Mouse (Mus musculus) intestine, embryonic 16.5 days (tissue): ENCODE data around the gene Cxcl5. TPM values are rescaled to one million over a fixed set of nuclear protein-coding genes. Genes with fewer than 3 reads are reported as not detected.

Experiments
- ATAC-seq: fragments of 200-750 bp; cut with Nextera tagmentation; 2 replicates; pipeline ENCODE4 v1.8.0; 2017; ENCODE audit warnings: moderate TSS enrichment, moderate library complexity
- H3K27ac ChIP-seq: fragments of 300-500 bp; sonication (generic); 2 replicates; pipeline ENCODE4 v1.5.1; 2014; ENCODE audit warnings: mild to moderate bottlenecking, low read length
- H3K27me3 ChIP-seq: fragments of 300-500 bp; sonication (generic); replicated peaks from 2 replicates; pipeline ENCODE4 v1.6.1; 2014; ENCODE audit warnings: low read length, control low read depth, mixed read lengths; ENCODE audit not compliant: control insufficient read depth, insufficient read depth
- H3K36me3 ChIP-seq: fragments of 300-500 bp; sonication (generic); 2 replicates; pipeline ENCODE4 v1.6.1; 2014; ENCODE audit warnings: low read length, control low read depth; ENCODE audit not compliant: control insufficient read depth, insufficient read depth
- H3K4me1 ChIP-seq: fragments of 300-500 bp; sonication (generic); 2 replicates; pipeline ENCODE4 v1.6.1; 2014; ENCODE audit warnings: low read length, control low read depth, mixed read lengths; ENCODE audit not compliant: control insufficient read depth, insufficient read depth
- H3K4me2 ChIP-seq: fragments of 300-500 bp; sonication (generic); 2 replicates; pipeline ENCODE4 v1.6.1; 2014; ENCODE audit warnings: low read depth, low read length, control low read depth
- H3K4me3 ChIP-seq: fragments of 300-500 bp; sonication (generic); 2 replicates; pipeline ENCODE4 v1.5.1; 2014; ENCODE audit warnings: mild to moderate bottlenecking, low read length
- H3K9ac ChIP-seq: fragments of 300-500 bp; sonication (generic); 2 replicates; pipeline ENCODE4 v1.6.1; 2014; ENCODE audit warnings: low read depth, low read length
- H3K9me3 ChIP-seq: fragments of 300-500 bp; sonication (generic); 2 replicates; pipeline ENCODE4 v1.6.1; 2016; ENCODE audit warnings: low read length, control low read depth; ENCODE audit not compliant: control insufficient read depth
- WGBS: fragments of 180-500 bp; shearing (Covaris S2); extraction: QIAGEN DNeasy Blood & Tissue Kit; methylation state at CpG from one replicate; pipeline ENCODE4 v1.1.7; 2014; 5-methylcytosine and 5-hydroxymethylcytosine counted together
- microRNA-seq: library from miRNA; unstranded; fragments of <30 nt; microRNA quantifications from one replicate; pipeline ENCODE4, GENCODE M21; 2016
- polyA plus RNA-seq: library from polyadenylated mRNA; unstranded; fragments of >200 nt; fragmentation: Nextera tagmentation; extraction: Ambion mirVana; gene quantifications from 2 replicates; pipeline ENCODE4 v1.2.1, GENCODE M21; 2015

Gene Cxcl5
- polyA plus RNA-seq, 1 experiment from 2014 or later = 0.44 TPM

GRCm38 (mm10) chr5:90804574-90804973 lies 45.4 kb downstream of the Cxcl5 start:
- ATAC-seq = no peak
- Histone ChIP-seq H3K27me3 (no peaks in the 10 kb centered on the region), H3K4me1 (no peaks in the 10 kb centered on the region), H3K4me2 (no peak overlapping the region), H3K9ac (no peak overlapping the region), H3K36me3 (no peaks in the 10 kb centered on the region), H3K4me3 (no peak overlapping the region), H3K27ac (no peak overlapping the region), H3K9me3 (no peaks in the 10 kb centered on the region)

GRCm38 (mm10) chr5:90806050-90806449 lies 46.9 kb downstream of the Cxcl5 start:
- Histone ChIP-seq H3K4me1 (no peaks in the 10 kb centered on the region), H3K27ac (no peak overlapping the region), H3K9me3 (no peaks in the 10 kb centered on the region), H3K27me3 (no peaks in the 10 kb centered on the region), H3K9ac (no peak overlapping the region), H3K36me3 (no peaks in the 10 kb centered on the region), H3K4me3 (no peak overlapping the region), H3K4me2 (no peak overlapping the region)
- ATAC-seq = no peak

GRCm38 (mm10) chr5:90807176-90807950 lies 48.2 kb downstream of the Cxcl5 start:
- ATAC-seq = no peak
- 67% methylated on average over 3 of the region's 3 CpGs for WGBS
- Histone ChIP-seq H3K36me3 (no peaks in the 10 kb centered on the region), H3K9me3 (no peaks in the 10 kb centered on the region), H3K4me3 (no peak overlapping the region), H3K27me3 (no peaks in the 10 kb centered on the region), H3K4me1 (no peaks in the 10 kb centered on the region), H3K4me2 (no peak overlapping the region), H3K9ac (no peak overlapping the region), H3K27ac (no peak overlapping the region)

Small RNA genes lying within 50 kb of the gene (microRNA-seq; reads per million reads assigned to microRNA genes)
- not detected for gene Gm24322

Other genes with a start within 250 kb of the Cxcl5 start
- gene Afm, start 240.4 kb upstream of the Cxcl5 start, polyA plus RNA-seq = 11.9 and 13.5 TPM in 2 replicates
- 0.10 and 0.11 TPM in 2 replicates for gene 5830473C10Rik, start 198.3 kb upstream of the Cxcl5 start, polyA plus RNA-seq
- gene Rassf6, start 118.7 kb upstream of the Cxcl5 start, polyA plus RNA-seq = 37.9 and 43.5 TPM in 2 replicates
- gene Ppbp, start 9.2 kb downstream of the Cxcl5 start, polyA plus RNA-seq = 1.3 and 2.5 TPM in 2 replicates
- 47.1 and 47.6 TPM in 2 replicates for gene Pf4, start 13.1 kb downstream of the Cxcl5 start, polyA plus RNA-seq
- 0.13 TPM in 1 of 2 replicates, not detected in the other for gene Cxcl3, start 26.7 kb downstream of the Cxcl5 start, polyA plus RNA-seq
- 0.18 and 0.22 TPM in 2 replicates for gene Cxcl15, start 35.2 kb downstream of the Cxcl5 start, polyA plus RNA-seq
- gene Cxcl1, start 131.9 kb downstream of the Cxcl5 start, polyA plus RNA-seq = 0.73 and 0.76 TPM in 2 replicates
- not detected in 2 replicates for gene Cxcl2, start 144.5 kb downstream of the Cxcl5 start, polyA plus RNA-seq
- gene Mthfd2l, start 171.8 kb downstream of the Cxcl5 start, polyA plus RNA-seq = 31.1 and 33.1 TPM in 2 replicates